Mouse (Mus musculus) intestine, embryonic 14.5 days (tissue): ENCODE measurements at regions not wholly inside any gene's neighbourhood (a gene's known extent, or its start where the extent isn't known, plus 50 kb on each side); places are given as distances from the start of the nearest gene placed in this dataset.

ENCODE experiments used
- ATAC-seq: fragments of 200-750 bp; cut with Nextera tagmentation; replicated peaks from 2 replicates; pipeline ENCODE4 v1.8.0; 2017; ENCODE audit warnings: low read depth, moderate number of reproducible peaks, moderate TSS enrichment, moderate library complexity; ENCODE audit not compliant: low FRiP score, low TSS enrichment
- DNase-seq: peaks from one replicate; pipeline ENCODE4 v3.0.0-alpha.2; 2018; ENCODE audit warnings: low spot score
- H3K27ac ChIP-seq: fragments of 300-500 bp; sonication (generic); 2 replicates; pipeline ENCODE4 v1.5.1; 2014; ENCODE audit warnings: low read depth, mild to moderate bottlenecking, control low read depth
- H3K27me3 ChIP-seq: fragments of 300-500 bp; sonication (generic); replicated peaks from 2 replicates; pipeline ENCODE4 v1.6.1; 2014; ENCODE audit warnings: low read length, control low read depth; ENCODE audit not compliant: control insufficient read depth, insufficient read depth
- H3K36me3 ChIP-seq: fragments of 300-500 bp; sonication (generic); 2 replicates; pipeline ENCODE4 v1.6.1; 2014; ENCODE audit warnings: low read length, control low read depth; ENCODE audit not compliant: control insufficient read depth, insufficient read depth
- H3K4me1 ChIP-seq: fragments of 300-500 bp; sonication (generic); replicated peaks from 2 replicates; pipeline ENCODE4 v1.6.1; 2014; ENCODE audit warnings: low read length, control low read depth, mixed read lengths; ENCODE audit not compliant: control insufficient read depth, insufficient read depth
- H3K4me2 ChIP-seq: fragments of 300-500 bp; sonication (generic); 2 replicates; pipeline ENCODE4 v1.6.1; 2014; ENCODE audit warnings: low read length
- H3K4me3 ChIP-seq: fragments of 300-500 bp; sonication (generic); 2 replicates; pipeline ENCODE4 v1.5.1; 2014; ENCODE audit warnings: low read depth, low read length, control low read depth, mixed read lengths
- H3K9ac ChIP-seq: fragments of 300-500 bp; sonication (generic); 2 replicates; pipeline ENCODE4 v1.6.1; 2014; ENCODE audit warnings: mild to moderate bottlenecking, low read length
- H3K9me3 ChIP-seq: fragments of 300-500 bp; sonication (generic); 2 replicates; pipeline ENCODE4 v1.6.1; 2016; ENCODE audit warnings: low read length, control low read depth; ENCODE audit not compliant: control insufficient read depth
- WGBS: fragments of 180-500 bp; shearing (Covaris S2); extraction: QIAGEN DNeasy Blood & Tissue Kit; methylation state at CpG from one replicate; pipeline ENCODE4 v1.1.7; 2014; 5-methylcytosine and 5-hydroxymethylcytosine counted together

- H3K4me3 ChIP-seq = no peak overlapping the region
- H3K9me3 ChIP-seq = no peaks in the 10 kb centered on the region
- 89% methylated on average over 1 of the region's 1 CpGs for WGBS
- no peak for ATAC-seq
- no peaks in the 10 kb centered on the region for H3K4me1 ChIP-seq
- no peak overlapping the region for H3K4me2 ChIP-seq
- no peak overlapping the region for H3K9ac ChIP-seq
- H3K27ac ChIP-seq = no peak overlapping the region
- no peaks in the 10 kb centered on the region for H3K27me3 ChIP-seq
- H3K36me3 ChIP-seq = no peaks in the 10 kb centered on the region
- no peak for DNase-seq
Measured at GRCm38 (mm10) chr16:74984207-74984606, 572.6 kb upstream of the Robo2 start.

GRCm38 (mm10) chr16:74966099-74966498 is 554.5 kb upstream of the Robo2 start:
- WGBS = 86% methylated on average over 4 of the region's 4 CpGs
- no peak overlapping the region for H3K4me2 ChIP-seq
- no peaks in the 10 kb centered on the region for H3K27me3 ChIP-seq
- H3K9me3 ChIP-seq = no peaks in the 10 kb centered on the region
- H3K36me3 ChIP-seq = no peaks in the 10 kb centered on the region
- no peak overlapping the region for H3K4me3 ChIP-seq
- no peaks in the 10 kb centered on the region for H3K4me1 ChIP-seq
- no peak overlapping the region for H3K9ac ChIP-seq
- ATAC-seq (no peak), DNase-seq (no peak)
- no peak overlapping the region for H3K27ac ChIP-seq

- Histone ChIP-seq H3K4me1 (0 out of 2 replicates have a peak, but pooled peaks cover 4% of the 10 kb centered on the region), H3K4me3 (no peak overlapping the region), H3K9me3 (no peaks in the 10 kb centered on the region), H3K4me2 (no peak overlapping the region), H3K27me3 (no peaks in the 10 kb centered on the region), H3K36me3 (no peaks in the 10 kb centered on the region), H3K27ac (no peak overlapping the region), H3K9ac (no peak overlapping the region)
- no peak for DNase-seq
- WGBS = 36% methylated on average over 4 of the region's 4 CpGs
- no peak for ATAC-seq
Measured at GRCm38 (mm10) chr16:74929739-74930138, 518.1 kb upstream of the Robo2 start.

GRCm38 (mm10) chr16:74900835-74901234 is 489.2 kb upstream of the Robo2 start:
- WGBS = 45% methylated on average over 7 of the region's 7 CpGs
- Histone ChIP-seq H3K4me2 (no peak overlapping the region; the same call in 1 of the 2 replicates), H3K4me1 (no peaks in the 10 kb centered on the region), H3K4me3 (no peak overlapping the region), H3K27ac (no peak overlapping the region), H3K27me3 (no peaks in the 10 kb centered on the region), H3K9ac (no peak overlapping the region), H3K9me3 (no peaks in the 10 kb centered on the region), H3K36me3 (no peaks in the 10 kb centered on the region)
- DNase-seq (no peak), ATAC-seq (no peak)

GRCm38 (mm10) chr16:74887724-74888123 is 476.1 kb upstream of the Robo2 start:
- ATAC-seq = no peak
- Histone ChIP-seq H3K9me3 (no peaks in the 10 kb centered on the region), H3K4me2 (no peak overlapping the region), H3K4me3 (no peak overlapping the region), H3K4me1 (no peaks in the 10 kb centered on the region), H3K27me3 (no peaks in the 10 kb centered on the region), H3K9ac (no peak overlapping the region), H3K36me3 (no peaks in the 10 kb centered on the region), H3K27ac (no peak overlapping the region)
- WGBS = 41% methylated on average over 1 of the region's 1 CpGs
- no peak for DNase-seq

- Histone ChIP-seq H3K36me3 (no peaks in the 10 kb centered on the region), H3K9ac (no peak overlapping the region), H3K4me3 (no peak overlapping the region), H3K27me3 (no peaks in the 10 kb centered on the region), H3K4me1 (no peaks in the 10 kb centered on the region), H3K9me3 (no peaks in the 10 kb centered on the region), H3K27ac (no peak overlapping the region), H3K4me2 (no peak overlapping the region)
- WGBS = 66% methylated on average over 3 of the region's 3 CpGs
- DNase-seq = no peak
- ATAC-seq = no peak
Measured at GRCm38 (mm10) chr16:74878603-74879002, 467.0 kb upstream of the Robo2 start.

GRCm38 (mm10) chr16:74873756-74874155 is 462.1 kb upstream of the Robo2 start:
- no peak for DNase-seq
- H3K4me2 ChIP-seq = no peak overlapping the region
- no peaks in the 10 kb centered on the region for H3K36me3 ChIP-seq
- H3K27ac ChIP-seq = no peak overlapping the region
- no peak overlapping the region for H3K9ac ChIP-seq
- no peak for ATAC-seq
- H3K27me3 ChIP-seq = no peaks in the 10 kb centered on the region
- no peaks in the 10 kb centered on the region for H3K4me1 ChIP-seq
- no peak overlapping the region for H3K4me3 ChIP-seq
- no peaks in the 10 kb centered on the region for H3K9me3 ChIP-seq

GRCm38 (mm10) chr16:74857752-74858151 is 446.1 kb upstream of the Robo2 start:
- no peak overlapping the region for H3K4me2 ChIP-seq
- H3K27me3 ChIP-seq = no peaks in the 10 kb centered on the region
- no peaks in the 10 kb centered on the region for H3K36me3 ChIP-seq
- H3K9me3 ChIP-seq = no peaks in the 10 kb centered on the region
- no peak overlapping the region for H3K4me3 ChIP-seq
- no peak overlapping the region for H3K27ac ChIP-seq
- 20% methylated on average over 2 of the region's 2 CpGs for WGBS
- no peaks in the 10 kb centered on the region for H3K4me1 ChIP-seq
- H3K9ac ChIP-seq = no peak overlapping the region
- DNase-seq = no peak
- ATAC-seq = no peak

GRCm38 (mm10) chr16:74840006-74840405 is 428.4 kb upstream of the Robo2 start:
- H3K9me3 ChIP-seq = no peaks in the 10 kb centered on the region
- no peak overlapping the region for H3K9ac ChIP-seq
- WGBS = 96% methylated on average over 2 of the region's 2 CpGs
- no peaks in the 10 kb centered on the region for H3K27me3 ChIP-seq
- H3K4me2 ChIP-seq = no peak overlapping the region
- no peaks in the 10 kb centered on the region for H3K4me1 ChIP-seq
- DNase-seq (no peak), ATAC-seq (no peak)
- H3K27ac ChIP-seq = no peak overlapping the region
- H3K36me3 ChIP-seq = no peaks in the 10 kb centered on the region
- no peak overlapping the region for H3K4me3 ChIP-seq
